Mouse (Mus musculus): ENCODE results near the gene Olfr1082. TPM values are rescaled to one million over a fixed set of nuclear protein-coding genes. Genes with fewer than 3 reads are reported as not detected.
"Not testable (repeated sequence)": the region's sequence is repeated elsewhere in the genome, so short reads cannot be mapped to it uniquely, and the experiment has no call there.

Gene Olfr1082
- total RNA-seq (2021): not detected
- long read RNA-seq, experiment 1: 0 reads
- long read RNA-seq, experiment 2: 0 reads

GRCm38 (mm10) chr2:86598866-86599265 lies at the start of gene Olfr1082:
Gene Olfr1082 (minus strand): TSS chr2:86598966.
- not testable (repeated sequence) for DNase-seq

GRCm38 (mm10) chr2:86639625-86640024 lies 40.9 kb upstream of the Olfr1082 start, which contains the start of gene Olfr1084:
Gene Olfr1084 (minus strand): TSS chr2:86639725.
- DNase-seq: not testable (repeated sequence)

DNA sequence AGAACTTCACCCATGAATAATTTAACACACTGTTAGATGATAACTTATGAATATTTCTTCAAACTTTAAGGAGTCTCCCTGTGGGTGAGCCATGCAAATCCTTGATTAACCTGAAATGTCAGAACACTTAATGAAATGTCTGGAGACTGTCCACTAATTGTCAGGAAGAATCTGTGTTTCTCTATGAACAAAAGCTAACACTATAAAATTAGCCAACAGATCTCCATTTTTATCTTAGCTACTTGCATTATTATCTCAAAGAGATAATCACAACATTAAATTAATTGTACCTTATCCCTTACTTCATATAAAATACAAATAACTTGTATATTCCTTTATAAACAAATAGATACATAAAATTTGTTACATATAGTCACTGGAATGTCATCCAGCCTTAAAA lies 40.6 kb downstream of the Olfr1082 start, which contains the start of gene Olfr1080:
Gene Olfr1080, minus strand, starts transcription at position 101 of the 400 bp plus-strand sequence.
- DNase-seq: not testable (repeated sequence)

Other genes starting within 250 kb of the Olfr1082 start
- not detected for gene Olfr1055, start 248.7 kb downstream of the Olfr1082 start, total RNA-seq (2021)
- gene Olfr1056, start 236.5 kb downstream of the Olfr1082 start, total RNA-seq (2021): not detected
- not detected for gene Olfr1057, start 220.6 kb downstream of the Olfr1082 start, total RNA-seq (2021)
- gene Olfr1058, start 210.4 kb downstream of the Olfr1082 start, total RNA-seq (2021): not detected
- gene Olfr1061, start 184.9 kb downstream of the Olfr1082 start, total RNA-seq (2021): not detected
- gene Olfr1062, start 172.2 kb downstream of the Olfr1082 start, total RNA-seq (2021): not detected
- not detected for gene Olfr1065, start 148.4 kb downstream of the Olfr1082 start, total RNA-seq (2021)
- not detected for gene Olfr1066, start 142.7 kb downstream of the Olfr1082 start, total RNA-seq (2021)
- gene Olfr228, start 111.6 kb downstream of the Olfr1082 start, total RNA-seq (2021): not detected
- gene Olfr1076, start 90.5 kb downstream of the Olfr1082 start, total RNA-seq (2021): not detected
- not detected for gene Olfr1079, start 56.5 kb downstream of the Olfr1082 start, total RNA-seq (2021)
- gene Olfr1080, start 40.7 kb downstream of the Olfr1082 start, total RNA-seq (2021): not detected
- gene Olfr1084, start 40.8 kb upstream of the Olfr1082 start, total RNA-seq (2021): not detected
- gene Olfr1085, start 63.1 kb upstream of the Olfr1082 start, total RNA-seq (2021): not detected
- not detected for gene Olfr1086, start 81.1 kb upstream of the Olfr1082 start, total RNA-seq (2021)
- not detected for gene Olfr1087, start 99.4 kb upstream of the Olfr1082 start, total RNA-seq (2021)
- not detected for gene Olfr1089, start 134.7 kb upstream of the Olfr1082 start, total RNA-seq (2021)
- gene Olfr1090, start 160.0 kb upstream of the Olfr1082 start, total RNA-seq (2021): not detected
- gene Olfr1093, start 183.5 kb upstream of the Olfr1082 start, total RNA-seq (2021): not detected
- gene Olfr141, start 211.1 kb upstream of the Olfr1082 start, total RNA-seq (2021): not detected
- gene Olfr1094, start 225.7 kb upstream of the Olfr1082 start, total RNA-seq (2021): not detected

All from adrenal gland, postnatal 10 days (tissue).